Mouse (Mus musculus) urinary bladder, adult 2 months (tissue): ENCODE results near the gene Gfra4. TPM values are rescaled to one million over a fixed set of nuclear protein-coding genes. Genes with fewer than 3 reads are reported as not detected.

Experiments used
- DNase-seq: peaks from one replicate; pipeline ENCODE4 v3.0.0; 2022; ENCODE audit warnings: low spot score
- polyA plus RNA-seq: library from polyadenylated mRNA; depleted of rRNA; stranded (reverse); fragments of >200 nt; gene quantifications from 2 replicates; pipeline ENCODE4 v1.2.3, GENCODE M21; 2012; rRNA removed

Gene Gfra4
- 135 and 138 TPM in 2 replicates for polyA plus RNA-seq

- no peak for DNase-seq
Observed at GRCm38 (mm10) chr2:131042988-131043387, at the start of gene Gfra4. Gfra4 (minus strand) TSS chr2:131043088.

- DNase-seq = no peak
Observed at GRCm38 (mm10) chr2:131090852-131091251, 48.0 kb upstream of the Gfra4 start.

GRCm38 (mm10) chr2:131089634-131090033 is 46.7 kb upstream of the Gfra4 start:
- peak; percentile 8 for DNase-seq

GRCm38 (mm10) chr2:131088581-131088980 is 45.7 kb upstream of the Gfra4 start:
- no peak for DNase-seq

GRCm38 (mm10) chr2:131086667-131087390 is 43.9 kb upstream of the Gfra4 start, which contains the start of gene Siglec1:
Siglec1 (minus strand) TSS chr2:131086765.
- no peak for DNase-seq

- no peak for DNase-seq
Observed at GRCm38 (mm10) chr2:131084206-131084605, 41.3 kb upstream of the Gfra4 start.

- no peak for DNase-seq
Observed at GRCm38 (mm10) chr2:131080507-131080906, 37.6 kb upstream of the Gfra4 start.

GRCm38 (mm10) chr2:131072536-131072935 is 29.6 kb upstream of the Gfra4 start:
- DNase-seq = no peak

- no peak for DNase-seq
Observed at GRCm38 (mm10) chr2:131067481-131067880, 24.6 kb upstream of the Gfra4 start.

GRCm38 (mm10) chr2:131066342-131066741 is 23.5 kb upstream of the Gfra4 start:
- DNase-seq = no peak

- no peak for DNase-seq
Observed at GRCm38 (mm10) chr2:131063404-131063864, 20.5 kb upstream of the Gfra4 start, which contains the start of gene Adam33. Adam33 (minus strand) TSS chr2:131063814.

- DNase-seq = no peak
Observed at GRCm38 (mm10) chr2:131061607-131062006, 18.7 kb upstream of the Gfra4 start.

GRCm38 (mm10) chr2:131060784-131061183 is 17.9 kb upstream of the Gfra4 start:
- DNase-seq = no peak

- no peak for DNase-seq
Observed at GRCm38 (mm10) chr2:131059781-131060540, 17.1 kb upstream of the Gfra4 start.

- no peak for DNase-seq
Observed at GRCm38 (mm10) chr2:131059377-131059776, 16.5 kb upstream of the Gfra4 start.

GRCm38 (mm10) chr2:131058672-131059071 is 15.8 kb upstream of the Gfra4 start:
- no peak for DNase-seq

GRCm38 (mm10) chr2:131056191-131056590 is 13.3 kb upstream of the Gfra4 start:
- DNase-seq = no peak

GRCm38 (mm10) chr2:131055631-131056030 is 12.7 kb upstream of the Gfra4 start:
- no peak for DNase-seq

GRCm38 (mm10) chr2:131054646-131055264 is 11.9 kb upstream of the Gfra4 start:
- DNase-seq = no peak

- DNase-seq = no peak
Observed at GRCm38 (mm10) chr2:131053851-131054645, 11.2 kb upstream of the Gfra4 start.

- DNase-seq = no peak
Observed at GRCm38 (mm10) chr2:131052862-131053418, 10.1 kb upstream of the Gfra4 start.
